Mouse (Mus musculus): ENCODE measurements around the gene Abcf2.

The Abcf2 gene

DNA sequence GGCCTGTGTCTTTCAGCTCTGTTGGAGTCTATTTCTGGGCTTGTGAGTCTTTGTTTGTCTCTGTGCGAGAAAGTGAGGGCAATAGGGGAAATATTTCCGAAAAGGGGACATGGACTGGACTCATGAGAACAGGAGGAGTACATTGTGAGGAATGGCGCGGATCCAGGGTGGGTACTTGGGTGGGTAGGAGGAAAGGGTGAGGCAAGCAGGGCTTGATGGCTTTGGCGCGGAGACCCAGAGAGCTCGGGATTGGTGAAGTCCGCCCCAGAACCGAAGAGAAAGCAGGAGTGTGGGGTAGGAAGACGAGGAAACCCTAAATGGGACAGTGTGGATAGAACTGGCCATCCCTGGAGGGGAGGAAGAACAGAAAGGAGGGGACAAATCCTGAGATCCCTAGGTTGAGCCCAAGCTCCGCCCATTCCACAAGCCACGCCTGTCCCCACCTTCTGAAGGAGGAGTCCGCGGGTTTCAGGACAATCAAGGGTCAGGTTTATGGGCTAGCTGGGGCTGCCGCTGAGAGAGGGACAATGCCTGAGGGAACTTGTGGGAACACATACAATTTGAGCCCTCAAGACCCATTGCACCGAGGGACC is 25.6 kb upstream of the Abcf2 start:
- ATAC-seq (ENCODE audit: insufficient number of reproducible peaks, low FRiP score, low TSS enrichment), result peak; percentile 23; the same call in 1 of the 2 replicates

DNA sequence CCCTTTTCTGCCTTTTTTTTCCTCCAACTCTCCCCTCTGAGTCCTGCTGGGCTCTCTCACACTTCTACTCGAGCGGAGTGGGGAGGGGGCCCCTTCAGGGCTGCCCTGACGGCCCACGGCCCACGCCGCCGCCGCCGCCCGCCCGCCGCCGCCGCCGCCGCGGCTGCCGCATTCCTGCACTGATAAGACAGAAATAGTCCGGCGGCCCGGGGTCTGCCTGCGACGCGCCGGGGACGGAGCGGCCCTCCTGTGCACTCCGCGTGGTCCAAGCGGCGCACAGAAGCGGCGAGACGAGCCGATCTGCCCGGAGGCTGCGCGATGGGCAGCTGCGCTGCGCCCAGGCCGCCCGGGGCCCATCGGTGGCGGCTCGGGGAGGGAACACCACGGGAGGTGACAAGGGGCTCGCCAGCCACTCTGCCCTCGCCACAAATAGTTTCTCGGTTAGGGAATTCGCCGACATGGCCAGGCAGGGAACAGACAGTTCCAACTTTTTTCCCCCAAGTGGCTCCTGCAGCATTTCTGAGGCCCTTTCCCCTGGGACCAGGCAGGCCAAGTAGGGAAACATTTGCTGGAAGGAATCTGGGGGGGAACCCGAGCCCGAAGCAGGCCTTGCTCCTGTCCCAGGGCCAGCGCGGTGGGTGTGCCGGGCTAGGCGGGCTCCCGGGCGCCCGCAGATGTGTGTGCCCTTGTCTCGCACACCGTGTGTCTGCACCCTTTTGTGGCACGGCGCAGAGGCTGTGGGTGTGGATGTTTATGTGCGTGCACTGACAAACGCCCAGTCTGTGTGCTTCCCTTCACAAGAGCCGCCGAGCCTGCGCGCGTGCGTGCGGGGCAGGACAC is 24.9 kb upstream of the Abcf2 start:
- ATAC-seq (ENCODE audit: insufficient number of reproducible peaks, low FRiP score, low TSS enrichment), result no peak

DNA sequence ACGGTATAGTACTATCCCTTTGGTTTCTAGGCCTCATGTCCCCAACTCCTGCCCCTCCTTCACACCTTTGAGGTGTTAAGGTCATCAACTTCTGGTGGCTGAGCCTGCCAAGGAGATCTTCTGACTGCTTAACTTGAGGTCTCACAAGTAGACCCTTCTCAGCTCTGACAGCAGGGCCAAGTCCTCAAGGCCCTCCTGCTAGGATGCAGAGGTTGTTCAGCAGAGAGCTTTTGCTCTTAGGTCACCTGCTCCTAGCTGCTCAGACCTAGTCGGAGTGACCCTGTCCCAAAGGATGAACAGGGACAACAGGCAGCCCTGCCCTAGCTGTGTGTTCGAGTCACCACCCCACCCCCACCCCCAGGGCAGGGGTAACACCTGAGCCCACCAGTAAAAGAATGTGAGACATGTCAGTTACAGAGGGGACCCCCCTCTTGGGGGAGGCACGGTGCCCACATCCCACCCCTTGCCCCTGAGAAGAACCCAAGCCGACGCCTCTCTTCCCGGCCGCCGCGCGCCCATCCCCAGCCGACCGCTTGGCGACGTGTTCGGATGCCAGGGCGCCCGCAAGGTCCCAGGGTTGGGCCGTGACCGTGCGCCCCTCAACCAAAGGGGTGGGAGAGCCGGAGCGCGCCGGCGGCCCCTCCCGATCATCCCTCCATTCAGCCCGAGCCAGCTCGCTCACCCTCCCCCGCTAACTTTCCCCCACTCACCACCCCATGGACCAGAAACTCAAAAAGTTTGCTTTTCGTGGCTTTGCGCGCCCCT is 24.0 kb upstream of the Abcf2 start:
- ATAC-seq (ENCODE audit: insufficient number of reproducible peaks, low FRiP score, low TSS enrichment), result no peak

DNA sequence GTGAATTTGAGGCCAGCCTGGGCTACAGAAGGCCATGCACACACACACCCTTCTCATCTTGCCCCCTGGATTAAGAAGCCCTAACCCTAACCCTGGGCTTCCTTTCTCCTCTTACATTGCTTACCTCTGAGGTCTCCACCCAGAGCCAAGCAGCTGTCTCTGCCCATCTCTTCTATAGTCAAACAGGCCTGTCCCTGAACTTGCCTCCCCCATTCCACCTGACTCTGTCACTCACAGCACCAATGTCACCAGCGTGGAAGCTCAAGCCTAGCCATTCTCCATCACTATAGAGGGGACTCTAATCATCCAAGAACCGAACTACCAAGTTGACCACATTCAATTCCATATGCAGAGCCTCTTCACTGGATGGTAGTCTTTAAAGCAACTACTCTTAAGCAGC is 23.0 kb upstream of the Abcf2 start:
- no peak for ATAC-seq (ENCODE audit: insufficient number of reproducible peaks, low FRiP score, low TSS enrichment)

DNA sequence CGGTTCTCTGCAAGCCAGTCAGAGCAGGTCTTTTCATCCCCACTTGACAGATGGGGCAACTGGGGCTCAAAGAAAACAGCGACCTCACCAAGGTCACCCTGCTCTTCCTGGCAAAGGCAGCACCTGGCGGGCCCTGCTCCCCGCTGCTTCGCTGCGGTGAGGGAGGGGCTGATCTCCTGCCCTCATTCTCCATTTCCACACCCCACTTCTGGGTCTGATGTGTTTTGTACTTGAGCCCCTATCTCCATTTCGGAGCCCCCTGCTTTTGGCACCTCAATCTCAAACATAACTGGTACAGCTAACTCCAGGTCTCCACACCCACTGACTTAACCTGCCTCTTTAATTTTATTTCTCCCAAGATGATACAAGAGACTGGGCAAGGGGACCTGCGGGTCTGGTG is 21.9 kb upstream of the Abcf2 start:
- no peak for ATAC-seq (ENCODE audit: insufficient number of reproducible peaks, low FRiP score, low TSS enrichment)

DNA sequence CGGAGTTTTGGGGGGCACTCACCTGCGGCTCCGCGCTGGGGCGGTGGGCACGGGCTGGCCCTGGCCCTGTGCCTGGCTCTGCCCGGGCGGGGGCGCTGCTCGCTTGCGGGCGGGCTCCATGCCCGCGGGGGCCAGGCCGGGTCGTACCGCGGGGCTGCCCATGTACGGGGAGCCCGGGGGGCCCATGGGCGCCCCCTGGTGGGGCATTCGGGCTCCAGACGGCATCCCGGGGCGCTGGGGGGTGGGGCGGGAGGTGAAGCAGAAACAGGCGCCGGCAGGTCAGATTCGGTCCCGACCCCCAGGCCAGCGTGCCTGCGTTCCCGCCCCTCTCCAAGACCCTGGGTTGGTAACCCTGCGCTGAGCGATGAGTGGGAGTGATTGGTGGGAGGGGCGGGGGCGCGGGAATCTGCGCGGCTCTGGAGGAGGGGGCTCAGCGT is 21.3 kb upstream of the Abcf2 start:
- ATAC-seq (ENCODE audit: insufficient number of reproducible peaks, low FRiP score, low TSS enrichment), result no peak

DNA sequence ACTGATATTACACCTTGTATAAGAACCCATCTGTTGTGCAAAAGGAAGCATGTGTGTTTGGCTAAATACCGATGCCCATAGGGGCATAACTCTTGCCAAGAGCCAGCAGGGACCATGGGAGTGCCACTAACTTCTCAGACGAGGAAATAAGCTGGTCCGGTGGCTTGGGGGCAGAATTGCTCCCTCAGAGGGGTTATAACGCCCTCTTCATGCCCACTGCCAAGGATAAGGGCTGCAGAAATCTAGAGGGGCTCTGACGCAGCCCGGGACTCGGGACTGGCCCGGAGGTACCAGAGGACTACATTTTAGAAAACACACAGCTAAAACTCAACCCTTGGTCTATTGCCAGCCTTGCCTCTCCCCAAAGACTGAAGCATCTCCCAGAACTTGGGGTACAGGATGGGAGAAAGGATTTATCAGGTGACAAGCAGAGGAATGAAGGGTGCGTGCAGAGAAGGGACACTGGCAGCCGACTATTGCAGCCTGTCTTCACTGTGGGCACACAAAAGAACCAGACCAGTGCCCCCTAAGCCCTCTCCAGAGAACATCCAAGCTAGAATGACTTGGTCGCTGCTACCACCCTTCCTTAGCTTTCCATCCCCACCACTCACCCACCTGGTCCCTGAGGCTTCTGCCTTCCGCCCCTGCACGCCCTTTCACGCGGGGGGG is 20.8 kb upstream of the Abcf2 start:
- ATAC-seq (ENCODE audit: insufficient number of reproducible peaks, low FRiP score, low TSS enrichment), result no peak

DNA sequence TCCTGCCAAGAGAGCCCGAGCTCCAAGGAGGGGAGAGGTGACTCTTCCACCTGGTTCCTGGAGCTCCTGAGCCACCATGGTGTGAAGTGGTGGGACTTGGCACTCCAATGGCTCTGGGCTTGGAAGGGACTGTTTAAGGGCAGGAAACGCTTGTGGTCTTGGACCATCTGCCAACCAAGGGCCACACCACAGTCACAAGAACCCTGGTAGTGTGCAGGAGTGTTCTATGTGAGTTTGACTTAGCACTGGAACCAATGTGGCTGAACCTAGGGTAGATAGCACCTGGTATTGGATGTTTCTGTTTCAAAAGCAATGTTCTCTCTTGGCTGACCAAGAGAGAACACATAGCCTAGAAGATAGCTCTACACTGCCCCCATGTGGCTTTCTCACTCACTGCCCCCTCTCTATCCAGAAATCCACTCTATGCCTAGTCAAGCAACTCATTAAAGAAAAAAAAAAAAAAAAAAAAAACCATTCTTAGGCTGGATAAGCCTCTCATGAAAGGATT is 20.0 kb upstream of the Abcf2 start:
- peak; percentile 43; the same call in 1 of the 2 replicates for ATAC-seq (ENCODE audit: insufficient number of reproducible peaks, low FRiP score, low TSS enrichment)

DNA sequence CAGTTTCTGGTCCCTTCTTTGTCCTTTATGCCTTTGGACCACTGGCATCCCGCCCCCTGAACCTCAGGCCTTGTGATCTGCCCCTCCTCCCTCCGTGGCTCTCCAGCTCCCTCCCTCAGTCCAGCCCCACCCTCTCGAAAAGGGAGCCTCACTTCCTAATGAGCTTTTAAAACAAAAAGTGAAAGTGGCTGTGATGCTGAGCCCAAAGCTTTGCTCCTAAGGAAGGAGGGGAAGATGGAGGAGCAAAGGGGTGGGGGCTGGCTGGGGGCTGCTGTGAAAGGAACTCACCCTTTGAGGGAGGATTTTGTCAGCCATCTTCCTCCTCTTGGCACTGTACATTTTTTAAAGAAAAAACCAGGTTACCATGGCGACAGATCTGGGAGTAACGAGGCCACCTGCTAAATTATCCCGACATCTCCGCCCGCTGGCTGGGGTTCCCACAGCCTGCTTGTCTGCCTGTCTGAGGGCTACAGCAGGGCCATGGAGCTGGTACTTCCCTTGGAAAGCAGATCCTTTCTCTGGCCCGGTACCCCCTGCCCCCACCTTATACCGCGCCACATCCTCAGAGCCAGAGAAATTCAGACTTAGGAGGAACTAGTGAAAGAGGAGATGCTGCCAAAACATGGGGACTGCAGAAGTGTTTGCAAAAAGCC is 19.4 kb upstream of the Abcf2 start:
- ATAC-seq (ENCODE audit: insufficient number of reproducible peaks, low FRiP score, low TSS enrichment), result no peak

DNA sequence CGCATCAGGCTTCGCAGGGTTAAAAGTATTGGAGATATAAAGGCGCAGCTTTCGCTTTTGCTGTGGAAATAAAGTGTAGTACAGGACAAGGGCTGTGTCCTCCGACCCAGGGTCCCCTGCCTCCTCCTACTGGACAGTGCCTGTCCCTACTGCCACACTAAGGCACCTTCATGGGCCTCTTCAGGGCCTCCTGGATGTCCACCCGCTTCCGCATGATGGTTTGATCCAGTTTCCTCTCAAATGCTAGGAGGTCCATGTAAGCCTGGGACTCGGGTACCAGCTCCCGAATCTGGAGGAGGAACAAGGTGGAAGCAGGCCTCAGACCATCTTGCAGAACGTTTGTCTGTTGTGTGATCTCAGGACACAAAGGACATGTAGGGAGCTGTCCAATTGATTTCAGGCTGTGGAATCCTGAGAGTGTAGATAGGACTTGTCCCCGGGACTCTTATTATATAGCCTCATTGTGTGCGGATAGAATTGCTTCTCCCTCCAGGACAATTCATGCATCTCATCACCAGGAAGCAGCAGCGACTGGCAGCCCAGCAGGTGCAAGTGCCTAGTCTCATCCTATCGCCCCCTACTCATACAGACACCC is 18.6 kb upstream of the Abcf2 start:
- no peak for ATAC-seq (ENCODE audit: insufficient number of reproducible peaks, low FRiP score, low TSS enrichment)

DNA sequence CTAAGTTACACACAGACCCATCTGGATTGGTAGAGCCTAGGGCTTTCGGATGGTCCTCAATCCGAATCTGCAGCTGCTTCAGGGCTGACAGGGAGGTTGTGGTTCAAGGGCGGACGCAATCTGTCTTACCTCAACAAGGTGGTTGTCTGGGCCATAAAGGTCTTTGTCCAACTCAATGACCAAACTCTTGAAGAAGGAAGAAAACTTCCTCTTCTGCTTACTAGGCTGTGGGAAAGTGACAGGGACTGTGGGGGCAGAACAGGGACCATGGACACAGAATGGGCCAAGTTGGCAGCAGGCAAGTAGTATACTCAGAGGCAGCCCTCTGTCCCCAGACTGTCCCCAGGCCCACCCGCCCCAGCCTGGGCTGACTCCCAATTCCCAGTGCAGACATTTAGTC is 18.0 kb upstream of the Abcf2 start:
- no peak for ATAC-seq (ENCODE audit: insufficient number of reproducible peaks, low FRiP score, low TSS enrichment)

DNA sequence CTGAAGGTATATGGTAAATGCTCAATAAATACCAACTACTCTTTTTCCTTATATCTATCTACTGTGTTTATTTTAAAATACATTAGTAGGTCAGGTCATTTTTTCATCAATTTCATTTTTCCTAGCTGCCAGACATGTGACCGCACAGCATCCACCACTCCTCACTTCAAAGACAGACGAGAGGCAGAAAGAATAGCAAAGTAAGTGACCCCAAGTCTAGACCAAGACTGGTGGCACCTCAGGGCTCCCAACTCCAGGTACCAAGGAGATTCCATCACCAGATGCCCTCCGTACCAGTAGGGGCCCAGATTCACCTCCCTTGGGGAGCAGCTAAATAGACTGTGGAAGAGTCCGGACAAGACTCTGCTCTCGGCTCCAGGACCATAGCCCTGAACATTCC is 17.1 kb upstream of the Abcf2 start:
- no peak for ATAC-seq (ENCODE audit: insufficient number of reproducible peaks, low FRiP score, low TSS enrichment)

DNA sequence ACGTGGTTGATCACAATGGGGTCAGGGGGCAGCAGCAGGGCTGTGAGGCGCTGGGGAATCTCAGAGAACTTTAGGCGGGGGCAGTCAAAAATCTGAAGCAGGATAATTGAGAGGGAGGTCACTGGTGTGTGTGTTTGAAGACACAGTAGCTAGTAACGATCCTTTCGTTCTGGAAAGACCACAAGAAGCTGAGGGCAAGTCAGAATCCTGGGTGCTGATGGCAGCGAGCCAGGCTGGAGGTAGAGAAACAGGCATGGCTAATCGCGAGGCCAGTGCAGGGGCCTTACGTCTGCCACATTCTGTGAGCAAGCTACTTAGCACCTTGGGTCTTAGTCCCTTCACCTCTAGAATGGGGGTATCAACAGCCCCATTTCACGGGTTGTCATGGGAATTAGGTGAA is 16.7 kb upstream of the Abcf2 start:
- no peak for ATAC-seq (ENCODE audit: insufficient number of reproducible peaks, low FRiP score, low TSS enrichment)

DNA sequence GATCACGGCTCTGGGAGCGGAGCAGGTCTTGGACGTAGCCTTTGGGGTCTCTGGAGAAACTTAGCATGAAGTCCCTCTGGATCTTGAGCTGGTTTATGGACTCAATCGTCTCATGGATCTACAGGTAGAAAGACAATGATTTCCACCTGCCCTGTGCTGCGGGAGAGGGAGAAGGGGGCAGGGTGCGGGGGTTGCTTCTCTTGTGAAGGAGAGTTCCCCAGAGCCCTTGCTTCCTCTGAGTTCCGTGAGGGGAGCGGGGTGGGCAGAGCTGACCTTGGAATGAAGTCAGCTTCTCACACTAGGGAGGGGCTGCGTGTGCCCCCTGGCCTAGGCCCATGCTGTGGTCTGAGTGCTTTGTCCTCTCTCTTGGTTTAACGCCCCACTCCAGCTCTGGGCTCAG is 16.0 kb upstream of the Abcf2 start:
- no peak for ATAC-seq (ENCODE audit: insufficient number of reproducible peaks, low FRiP score, low TSS enrichment)

DNA sequence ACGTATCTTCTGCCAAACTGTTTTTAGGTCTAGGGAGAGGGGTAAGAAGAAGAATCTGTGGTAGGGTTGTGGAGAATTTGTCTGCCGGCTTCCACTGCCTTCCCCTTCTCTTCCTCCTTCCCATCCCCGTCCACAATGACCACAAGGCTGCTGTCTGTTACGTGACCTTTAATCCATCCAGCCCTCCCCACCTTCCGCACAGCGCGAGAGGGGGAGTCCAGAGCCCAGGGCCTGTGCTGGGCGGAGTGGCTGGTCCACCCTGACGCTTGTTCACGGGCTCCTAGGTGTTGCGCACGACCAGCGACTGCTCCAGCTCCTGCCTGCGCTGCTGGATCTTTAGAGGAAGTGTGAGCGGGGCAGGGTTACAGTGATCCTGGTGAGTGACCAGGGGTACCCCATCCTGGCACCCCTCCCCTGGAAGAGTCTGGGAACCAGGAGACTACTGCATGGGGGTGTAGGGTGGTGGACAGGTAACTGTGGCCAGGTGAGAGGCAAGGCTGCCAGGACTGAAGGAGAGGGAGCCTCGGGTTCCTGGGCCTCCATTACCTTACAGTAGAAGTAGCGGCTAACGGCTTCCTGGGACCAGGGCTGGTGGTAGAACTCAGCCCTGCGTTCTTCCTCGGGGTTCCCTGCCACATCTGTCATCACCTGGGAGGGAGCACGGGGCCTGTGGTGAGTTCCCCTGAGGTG is 15.3 kb upstream of the Abcf2 start:
- ATAC-seq (ENCODE audit: insufficient number of reproducible peaks, low FRiP score, low TSS enrichment), result no peak

DNA sequence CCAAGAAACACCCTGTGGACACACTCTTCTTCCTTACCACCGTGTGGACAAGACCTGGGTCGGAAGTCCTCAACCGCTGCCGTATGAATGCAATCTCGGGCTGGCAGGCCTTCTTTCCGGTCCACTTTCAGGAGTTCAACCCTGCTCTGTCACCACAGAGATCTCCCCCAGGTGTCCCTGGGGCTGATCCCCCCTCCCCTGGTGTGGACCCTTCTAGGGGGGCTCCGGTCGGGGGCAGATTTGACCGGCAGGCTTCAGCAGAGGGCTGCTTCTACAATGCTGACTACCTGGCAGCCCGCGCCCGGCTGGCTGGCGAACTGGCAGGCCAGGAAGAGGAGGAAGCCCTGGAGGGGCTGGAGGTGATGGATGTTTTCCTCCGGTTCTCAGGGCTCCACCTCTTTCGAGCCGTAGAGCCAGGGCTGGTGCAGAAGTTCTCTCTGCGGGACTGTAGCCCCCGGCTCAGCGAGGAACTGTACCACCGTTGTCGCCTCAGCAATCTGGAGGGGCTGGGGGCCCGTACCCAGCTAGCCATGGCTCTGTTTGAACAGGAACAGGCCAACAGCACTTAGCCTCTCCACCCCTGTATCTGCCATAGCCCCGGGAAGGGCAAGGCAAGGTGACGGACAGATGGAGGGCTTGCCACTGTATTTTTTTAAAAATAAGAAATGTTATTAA is 14.7 kb upstream of the Abcf2 start:
- no peak for ATAC-seq (ENCODE audit: insufficient number of reproducible peaks, low FRiP score, low TSS enrichment)

DNA sequence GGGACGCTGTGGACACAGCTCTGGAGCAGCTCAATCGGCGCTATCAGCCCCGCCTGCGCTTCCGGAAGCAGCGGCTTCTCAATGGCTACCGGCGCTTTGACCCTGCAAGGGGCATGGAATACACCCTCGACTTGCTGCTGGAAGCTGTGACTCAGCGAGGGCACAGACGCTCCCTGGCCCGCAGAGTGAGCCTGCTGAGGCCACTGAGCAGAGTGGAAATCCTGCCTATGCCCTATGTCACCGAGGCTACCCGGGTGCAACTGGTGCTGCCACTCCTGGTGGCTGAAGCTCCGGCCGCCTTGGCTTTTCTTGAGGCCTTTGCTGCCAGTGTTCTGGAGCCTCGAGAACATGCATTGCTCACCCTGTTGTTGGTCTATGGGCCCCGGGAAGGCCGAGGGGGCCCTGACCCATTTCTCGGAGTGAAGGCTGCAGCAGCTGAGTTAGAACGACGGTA is 14.0 kb upstream of the Abcf2 start:
- no peak for ATAC-seq (ENCODE audit: insufficient number of reproducible peaks, low FRiP score, low TSS enrichment)
